Mouse (Mus musculus): ENCODE results near the gene Rnaseh2a. TPM values are rescaled to one million over a fixed set of nuclear protein-coding genes. Genes with fewer than 3 reads are reported as not detected.

Gene Rnaseh2a
- 55.8 and 57.5 TPM in 2 replicates for polyA plus RNA-seq (2015; fragmentation: Nextera tagmentation; extraction: Ambion mirVana)

GRCm38 (mm10) chr8:84969241-84970134, at the start of gene Rnaseh2a, which contains the start of the genes Gm49661 and Prdx2:
Rnaseh2a (minus strand) TSS chr8:84969767.
Gm49661 (minus strand) TSS chr8:84969433.
Prdx2 (plus strand) TSS chr8:84969587.
- Histone ChIP-seq H3K36me3 (ENCODE audit: control insufficient read depth, insufficient read depth, low read length) (peaks cover 16% of the 10 kb centered on the region; the same call in 1 of the 2 replicates), H3K9me3 (ENCODE audit: control insufficient read depth, low read length) (no peaks in the 10 kb centered on the region), H3K4me2 (ENCODE audit: low read length) (peak within 1 kb of the TSS; percentile 95), H3K27ac (ENCODE audit: low read depth, low read length) (peak within 1 kb of the TSS; percentile 92), H3K27me3 (replicated peaks; ENCODE audit: control insufficient read depth, insufficient read depth, low read length) (no peaks in the 10 kb centered on the region), H3K9ac (ENCODE audit: low read depth, low read length) (peak within 1 kb of the TSS; percentile 92), H3K4me3 (ENCODE audit: low read length) (peak within 1 kb of the TSS; percentile 79), H3K4me1 (ENCODE audit: control insufficient read depth, insufficient read depth, low read depth, low read length) (peaks cover 34% of the 10 kb centered on the region)
- under 1% methylated on average over 52 of the region's 56 CpGs for WGBS
- ATAC-seq, result peak; percentile 78

DNA sequence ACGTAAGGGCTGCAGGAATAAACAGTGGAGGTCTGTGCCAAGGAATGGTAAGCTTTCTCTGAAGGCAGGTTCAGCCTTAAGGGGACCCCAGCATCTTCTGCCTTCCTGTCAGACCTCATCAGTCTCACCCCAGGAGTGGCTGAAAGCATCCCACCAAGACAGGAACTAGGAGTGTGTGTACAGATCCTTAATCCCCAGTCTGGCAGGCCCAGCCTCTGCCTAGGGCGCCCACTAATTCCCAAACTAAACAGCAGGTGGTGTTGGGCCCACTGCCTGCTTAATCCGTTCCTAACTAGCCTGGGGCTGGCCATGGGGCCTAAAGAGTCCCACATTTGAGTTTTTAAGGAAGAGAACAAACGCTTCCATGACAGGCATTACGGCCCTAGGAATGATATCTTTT, 47.6 kb upstream of the Rnaseh2a start:
- peaks cover 4% of the 10 kb centered on the region; the same call in 1 of the 2 replicates for H3K4me1 ChIP-seq (ENCODE audit: control insufficient read depth, insufficient read depth, low read depth, low read length)
- 51% methylated on average over 5 of the region's 5 CpGs for WGBS
- H3K27me3 ChIP-seq (replicated peaks; ENCODE audit: control insufficient read depth, insufficient read depth, low read length), result peaks cover 5% of the 10 kb centered on the region
- no peak overlapping the region for H3K4me3 ChIP-seq (ENCODE audit: low read length)
- ATAC-seq, result no peak; the same call in 1 of the 2 replicates
- no peak overlapping the region for H3K4me2 ChIP-seq (ENCODE audit: low read length)
- H3K9ac ChIP-seq (ENCODE audit: low read depth, low read length), result no peak overlapping the region
- H3K36me3 ChIP-seq (ENCODE audit: control insufficient read depth, insufficient read depth, low read length), result peaks cover 22% of the 10 kb centered on the region
- H3K9me3 ChIP-seq (ENCODE audit: control insufficient read depth, low read length), result no peaks in the 10 kb centered on the region
- H3K27ac ChIP-seq (ENCODE audit: low read depth, low read length), result no peak overlapping the region

GRCm38 (mm10) chr8:85016724-85017123, 47.2 kb upstream of the Rnaseh2a start:
- ATAC-seq, result no peak
- H3K27ac ChIP-seq (ENCODE audit: low read depth, low read length), result no peak overlapping the region
- no peaks in the 10 kb centered on the region for H3K9me3 ChIP-seq (ENCODE audit: control insufficient read depth, low read length)
- H3K27me3 ChIP-seq (replicated peaks; ENCODE audit: control insufficient read depth, insufficient read depth, low read length), result peaks cover 7% of the 10 kb centered on the region
- 78% methylated on average over 10 of the region's 10 CpGs for WGBS
- H3K4me1 ChIP-seq (ENCODE audit: control insufficient read depth, insufficient read depth, low read depth, low read length), result peaks cover 4% of the 10 kb centered on the region; the same call in 1 of the 2 replicates
- no peak overlapping the region for H3K4me2 ChIP-seq (ENCODE audit: low read length)
- H3K36me3 ChIP-seq (ENCODE audit: control insufficient read depth, insufficient read depth, low read length), result peaks cover 22% of the 10 kb centered on the region
- H3K4me3 ChIP-seq (ENCODE audit: low read length), result no peak overlapping the region
- H3K9ac ChIP-seq (ENCODE audit: low read depth, low read length), result no peak overlapping the region

- Histone ChIP-seq H3K4me3 (ENCODE audit: low read length) (peak within 1 kb of the TSS; percentile 40), H3K4me2 (ENCODE audit: low read length) (peak within 1 kb of the TSS; percentile 74), H3K36me3 (ENCODE audit: control insufficient read depth, insufficient read depth, low read length) (peaks cover 18% of the 10 kb centered on the region), H3K9me3 (ENCODE audit: control insufficient read depth, low read length) (no peaks in the 10 kb centered on the region), H3K27ac (ENCODE audit: low read depth, low read length) (no peak within 1 kb of the TSS), H3K4me1 (ENCODE audit: control insufficient read depth, insufficient read depth, low read depth, low read length) (peaks cover 4% of the 10 kb centered on the region; the same call in 1 of the 2 replicates), H3K9ac (ENCODE audit: low read depth, low read length) (peak within 1 kb of the TSS; percentile 65), H3K27me3 (replicated peaks; ENCODE audit: control insufficient read depth, insufficient read depth, low read length) (peaks cover 13% of the 10 kb centered on the region)
- ATAC-seq, result no peak
- 58% methylated on average over 2 of the region's 2 CpGs for whole genome bisulfite sequencing
Measured at GRCm38 (mm10) chr8:85014431-85014830, 44.9 kb upstream of the Rnaseh2a start, which contains the start of gene Best2. Best2 (minus strand) TSS chr8:85014531.

GRCm38 (mm10) chr8:85013230-85013840, 43.8 kb upstream of the Rnaseh2a start:
- H3K4me3 ChIP-seq (ENCODE audit: low read length), result peak overlapping the region; percentile 40
- peak; percentile 65 for ATAC-seq
- peaks cover 4% of the 10 kb centered on the region; the same call in 1 of the 2 replicates for H3K4me1 ChIP-seq (ENCODE audit: control insufficient read depth, insufficient read depth, low read depth, low read length)
- H3K27ac ChIP-seq (ENCODE audit: low read depth, low read length), result no peak overlapping the region
- H3K36me3 ChIP-seq (ENCODE audit: control insufficient read depth, insufficient read depth, low read length), result peaks cover 7% of the 10 kb centered on the region
- WGBS, result 5% methylated on average over 26 of the region's 26 CpGs
- peak overlapping the region; percentile 74 for H3K4me2 ChIP-seq (ENCODE audit: low read length)
- no peaks in the 10 kb centered on the region for H3K9me3 ChIP-seq (ENCODE audit: control insufficient read depth, low read length)
- H3K9ac ChIP-seq (ENCODE audit: low read depth, low read length), result peak overlapping the region; percentile 65
- H3K27me3 ChIP-seq (replicated peaks; ENCODE audit: control insufficient read depth, insufficient read depth, low read length), result peaks cover 19% of the 10 kb centered on the region

DNA sequence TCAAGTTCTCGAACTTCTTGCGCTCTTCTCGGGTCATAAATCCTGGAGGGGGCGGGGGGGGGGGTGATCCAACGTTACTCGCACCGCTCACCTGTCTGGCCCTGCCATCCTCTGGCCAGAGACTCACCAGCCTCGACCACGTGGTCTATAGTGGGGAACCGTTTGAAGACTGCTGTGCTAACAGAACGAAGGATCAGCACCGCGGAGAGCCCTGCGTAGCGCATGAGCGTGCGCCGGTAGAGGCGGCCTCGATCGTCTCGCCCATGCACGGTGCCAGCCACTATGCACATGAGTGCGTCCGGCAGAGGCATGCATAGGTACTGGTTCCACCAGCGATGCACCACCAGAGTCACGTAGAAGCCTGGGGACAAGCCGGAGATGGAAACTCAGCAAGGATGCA, 41.7 kb upstream of the Rnaseh2a start:
- H3K9me3 ChIP-seq (ENCODE audit: control insufficient read depth, low read length), result no peaks in the 10 kb centered on the region
- H3K4me3 ChIP-seq (ENCODE audit: low read length), result no peak overlapping the region
- 13% methylated on average over 28 of the region's 28 CpGs for WGBS
- peaks cover 19% of the 10 kb centered on the region for H3K27me3 ChIP-seq (replicated peaks; ENCODE audit: control insufficient read depth, insufficient read depth, low read length)
- no peak overlapping the region for H3K27ac ChIP-seq (ENCODE audit: low read depth, low read length)
- no peak overlapping the region for H3K9ac ChIP-seq (ENCODE audit: low read depth, low read length)
- H3K4me1 ChIP-seq (ENCODE audit: control insufficient read depth, insufficient read depth, low read depth, low read length), result peaks cover 4% of the 10 kb centered on the region; the same call in 1 of the 2 replicates
- H3K4me2 ChIP-seq (ENCODE audit: low read length), result peak overlapping the region; percentile 15; the same call in 1 of the 2 replicates
- ATAC-seq, result no peak
- H3K36me3 ChIP-seq (ENCODE audit: control insufficient read depth, insufficient read depth, low read length), result no peaks in the 10 kb centered on the region

GRCm38 (mm10) chr8:85007686-85008085, 38.1 kb upstream of the Rnaseh2a start:
- no peaks in the 10 kb centered on the region for H3K9me3 ChIP-seq (ENCODE audit: control insufficient read depth, low read length)
- no peak overlapping the region for H3K27ac ChIP-seq (ENCODE audit: low read depth, low read length)
- no peak for ATAC-seq
- H3K4me1 ChIP-seq (ENCODE audit: control insufficient read depth, insufficient read depth, low read depth, low read length), result no peaks in the 10 kb centered on the region
- WGBS, result 15% methylated on average over 25 of the region's 25 CpGs
- H3K4me3 ChIP-seq (ENCODE audit: low read length), result no peak overlapping the region
- no peak overlapping the region for H3K9ac ChIP-seq (ENCODE audit: low read depth, low read length)
- peaks cover 1% of the 10 kb centered on the region; the same call in 1 of the 2 replicates for H3K36me3 ChIP-seq (ENCODE audit: control insufficient read depth, insufficient read depth, low read length)
- no peak overlapping the region for H3K4me2 ChIP-seq (ENCODE audit: low read length)
- H3K27me3 ChIP-seq (replicated peaks; ENCODE audit: control insufficient read depth, insufficient read depth, low read length), result peaks cover 15% of the 10 kb centered on the region

GRCm38 (mm10) chr8:84997649-84998295, 28.2 kb upstream of the Rnaseh2a start:
- Histone ChIP-seq H3K9ac (ENCODE audit: low read depth, low read length) (peak overlapping the region; percentile 30), H3K27ac (ENCODE audit: low read depth, low read length) (no peak overlapping the region), H3K27me3 (replicated peaks; ENCODE audit: control insufficient read depth, insufficient read depth, low read length) (peaks cover 7% of the 10 kb centered on the region), H3K9me3 (ENCODE audit: control insufficient read depth, low read length) (no peaks in the 10 kb centered on the region), H3K4me1 (ENCODE audit: control insufficient read depth, insufficient read depth, low read depth, low read length) (peaks cover 3% of the 10 kb centered on the region), H3K4me3 (ENCODE audit: low read length) (no peak overlapping the region), H3K36me3 (ENCODE audit: control insufficient read depth, insufficient read depth, low read length) (peaks cover 11% of the 10 kb centered on the region), H3K4me2 (ENCODE audit: low read length) (peak overlapping the region; percentile 36)
- WGBS, result 5% methylated on average over 19 of the region's 19 CpGs
- ATAC-seq, result peak; percentile 80
